Mouse (Mus musculus) lung, adult 2 months (tissue): ENCODE results near the gene Ing5.
"Not testable (repeated sequence)": the region's sequence is repeated elsewhere in the genome, so short reads cannot be mapped to it uniquely, and the experiment has no call there.

ENCODE experiments used
- CTCF ChIP-seq: fragments of 200-500 bp; IDR thresholded peaks from 2 replicates; pipeline ENCODE4 v1.5.1; 2011; ENCODE audit warnings: mild to moderate bottlenecking, low read length, control low read depth; ENCODE audit not compliant: insufficient read depth
- POLR2A ChIP-seq: fragments of 200-500 bp; IDR thresholded peaks from 2 replicates; pipeline ENCODE4 v1.6.1; 2011; ENCODE audit warnings: low read depth, mild to moderate bottlenecking, control low read depth, low read length, borderline replicate concordance; ENCODE audit errors: extremely low read depth

DNA sequence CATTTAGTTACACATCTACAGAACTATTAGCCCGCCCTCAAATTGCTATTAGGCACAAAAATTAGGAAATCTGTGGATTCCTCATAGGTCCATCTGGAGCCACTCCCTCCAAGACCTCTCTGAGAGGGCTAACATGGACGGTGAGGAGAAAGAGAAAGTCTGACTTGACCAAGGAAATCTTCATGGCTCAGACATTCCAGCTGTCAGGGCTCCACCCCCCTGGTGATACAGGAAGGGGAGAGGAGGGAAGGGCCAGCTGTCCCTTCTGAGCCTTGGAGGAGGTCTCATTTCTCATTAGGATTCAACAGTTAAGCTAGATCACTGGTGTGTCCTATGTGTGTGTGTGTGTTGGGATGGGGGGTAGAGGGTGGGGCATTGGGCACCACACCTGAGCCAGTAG lies 57.3 kb downstream of the Ing5 start, which contains the start of gene Gal3st2:
- not testable (repeated sequence) for TF ChIP-seq CTCF, POLR2A
